Mouse (Mus musculus) liver, adult (tissue): ENCODE measurements around the gene Dmpk.

Experiments
- GATA4 ChIP-seq: IDR thresholded peaks from 2 replicates; pipeline ENCODE4 v1.6.1; 2014; ENCODE audit warnings: mild to moderate bottlenecking, low read length; ENCODE audit not compliant: insufficient replicate concordance

The Dmpk gene

DNA sequence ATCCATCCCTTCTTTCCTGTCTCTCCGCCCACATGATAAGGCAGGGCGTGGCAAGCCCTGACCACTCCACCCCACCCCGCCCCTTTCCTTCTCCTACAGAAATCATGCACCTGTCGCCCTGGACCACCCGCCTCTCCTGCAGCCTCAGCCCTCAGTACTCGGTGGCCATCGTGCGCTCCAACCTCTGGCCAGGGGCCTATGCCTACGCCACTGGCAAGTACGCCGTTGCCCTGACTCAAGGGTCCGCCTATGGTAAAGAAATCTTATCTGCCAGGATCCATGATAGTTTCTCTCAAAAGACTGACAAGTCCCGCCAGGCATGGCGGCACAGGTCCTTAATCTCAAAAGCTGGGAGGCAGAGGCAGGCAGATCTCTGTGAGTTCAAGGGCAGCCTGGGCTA is 15.7 kb upstream of the Dmpk start:
- TF ChIP-seq GATA4: no peak

- TF ChIP-seq GATA4: no peak
Measured at GRCm38 (mm10) chr7:19068707-19069106, 14.9 kb upstream of the Dmpk start.

GRCm38 (mm10) chr7:19069500-19069899 is 14.1 kb upstream of the Dmpk start:
- no peak for TF ChIP-seq GATA4

DNA sequence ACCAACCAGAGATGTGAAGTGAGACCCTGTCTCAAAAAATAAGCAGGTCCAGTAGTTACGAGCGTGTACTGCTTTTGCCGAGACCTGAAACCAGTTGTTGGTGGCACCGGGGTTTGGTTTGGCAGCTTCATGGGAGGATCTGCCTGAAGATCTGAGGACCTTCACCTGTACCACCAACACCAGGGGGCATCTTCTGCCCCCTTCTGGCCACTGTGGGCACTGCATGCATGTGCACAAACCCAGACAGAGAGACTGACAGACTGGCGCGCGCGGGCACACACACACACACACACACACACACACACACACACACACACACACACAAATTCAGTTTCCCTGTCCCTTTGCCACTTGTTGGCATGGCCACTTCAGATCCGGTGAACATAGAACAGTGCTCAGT is 10.1 kb upstream of the Dmpk start:
- TF ChIP-seq GATA4: no peak

DNA sequence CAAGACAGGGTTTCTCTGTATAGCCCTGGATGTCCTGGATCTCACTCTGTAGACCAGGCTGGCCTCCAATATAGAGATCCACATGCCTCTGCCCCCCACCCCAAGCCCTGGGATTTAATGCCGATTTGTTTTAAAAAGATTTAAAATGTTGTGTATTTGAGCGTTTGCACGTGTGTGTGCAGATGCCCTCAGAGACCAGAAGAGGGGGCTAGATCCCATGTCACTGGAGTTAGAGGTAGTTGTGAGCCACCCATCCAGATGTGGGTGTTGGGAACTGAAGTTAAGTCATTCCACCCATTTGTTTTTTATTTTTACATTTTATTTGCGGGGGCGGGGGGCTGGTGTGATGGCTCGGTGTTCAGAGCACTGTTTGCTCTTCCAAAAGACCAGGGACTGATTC is 9.2 kb upstream of the Dmpk start:
- no peak for TF ChIP-seq GATA4

DNA sequence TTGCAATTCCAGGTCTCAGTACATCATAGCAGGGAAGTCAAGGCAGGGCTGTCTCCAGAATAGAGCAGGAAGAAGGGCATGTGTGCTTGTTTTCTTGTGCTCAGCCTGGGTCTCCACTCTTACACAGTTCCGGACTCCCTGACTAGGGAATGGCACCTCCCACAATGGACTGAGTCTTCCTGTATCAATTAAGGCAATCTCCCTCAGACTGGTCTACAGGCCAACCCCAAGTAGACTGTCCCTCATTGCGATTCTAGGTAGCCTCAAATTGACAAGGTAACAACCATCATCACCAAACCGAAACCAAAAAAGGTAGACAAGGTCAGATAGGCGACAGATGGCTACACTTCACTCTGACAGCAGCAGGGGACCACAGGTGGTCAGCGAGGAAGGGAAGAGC is 8.4 kb upstream of the Dmpk start:
- TF ChIP-seq GATA4: no peak

GRCm38 (mm10) chr7:19075723-19076585 is 7.7 kb upstream of the Dmpk start, which contains the start of gene Dmwd:
Gene Dmwd, plus strand, starts transcription at chr7:19076227.
- TF ChIP-seq GATA4: no peak

DNA sequence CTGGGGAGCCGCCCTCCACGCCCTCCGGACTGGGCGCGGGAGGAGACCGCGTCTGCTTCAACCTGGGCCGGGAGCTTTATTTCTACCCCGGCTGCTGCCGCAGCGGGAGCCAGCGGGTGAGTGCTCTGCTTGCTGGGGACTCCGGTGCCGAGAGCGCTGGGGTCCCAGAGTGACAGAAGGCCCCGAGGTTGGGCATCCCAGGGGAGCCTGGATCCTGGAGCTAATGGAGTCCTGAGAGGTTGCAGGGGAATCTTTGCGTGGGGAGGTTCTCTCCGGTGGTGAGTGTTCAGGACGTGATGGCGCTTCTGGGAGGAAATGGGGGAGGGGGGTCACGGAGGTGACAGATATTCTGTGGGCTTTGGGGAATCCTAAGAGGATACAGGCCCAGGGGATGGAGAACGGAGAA is 7.1 kb upstream of the Dmpk start:
- no peak for TF ChIP-seq GATA4

GRCm38 (mm10) chr7:19077761-19078160 is 5.9 kb upstream of the Dmpk start:
- TF ChIP-seq GATA4: no peak

- TF ChIP-seq GATA4: no peak
Measured at GRCm38 (mm10) chr7:19078732-19079131, 4.9 kb upstream of the Dmpk start.

GRCm38 (mm10) chr7:19080451-19080950 is 3.1 kb upstream of the Dmpk start:
- no peak for TF ChIP-seq GATA4

DNA sequence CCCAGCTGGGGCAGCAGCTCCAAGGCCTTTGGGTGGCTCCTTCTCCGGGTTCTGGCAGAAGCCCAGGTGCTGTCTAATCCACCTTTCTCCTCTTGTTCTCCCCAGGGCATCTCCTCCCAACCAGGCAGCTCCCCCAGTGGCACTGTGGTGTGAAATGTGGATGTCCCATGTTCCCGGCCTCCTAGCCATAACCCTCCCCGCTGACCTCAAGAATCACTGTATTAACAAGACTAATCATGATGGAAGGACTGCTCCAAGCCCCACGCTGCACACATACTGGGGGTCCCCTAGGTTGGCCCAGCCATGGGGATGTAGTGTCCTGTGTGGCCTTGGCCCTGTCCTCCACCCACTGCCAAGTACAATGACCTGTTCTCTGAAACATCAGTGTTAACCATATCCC is 1.5 kb upstream of the Dmpk start:
- no peak for TF ChIP-seq GATA4

GRCm38 (mm10) chr7:19083096-19083495 is 553 bp upstream of the Dmpk start:
- no peak for TF ChIP-seq GATA4

DNA sequence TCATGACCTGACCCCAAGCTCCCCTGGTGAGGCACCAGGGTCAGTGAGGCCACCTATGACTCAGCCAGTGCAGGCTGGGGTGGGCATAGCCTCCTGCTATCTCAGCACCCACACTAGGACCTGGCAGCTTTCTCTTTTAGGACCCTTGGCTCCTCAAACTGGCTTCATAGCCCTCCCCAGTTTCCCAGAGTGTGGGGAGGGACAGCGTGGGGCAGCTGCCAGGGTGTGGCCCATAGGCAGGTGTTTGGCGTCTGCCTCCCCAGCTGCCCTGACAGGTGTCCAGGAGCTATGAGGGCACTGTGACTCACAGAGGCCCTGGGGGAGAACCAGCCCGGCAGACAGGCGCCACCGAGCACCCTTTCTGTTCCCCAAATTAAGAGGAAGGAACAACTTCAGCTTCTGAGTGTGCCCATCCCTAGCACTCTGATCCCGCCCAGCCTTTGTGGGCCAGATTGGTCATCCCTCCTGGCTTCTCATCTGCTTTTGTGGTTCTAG is 675 bp downstream of the Dmpk start:
- TF ChIP-seq GATA4: no peak

DNA sequence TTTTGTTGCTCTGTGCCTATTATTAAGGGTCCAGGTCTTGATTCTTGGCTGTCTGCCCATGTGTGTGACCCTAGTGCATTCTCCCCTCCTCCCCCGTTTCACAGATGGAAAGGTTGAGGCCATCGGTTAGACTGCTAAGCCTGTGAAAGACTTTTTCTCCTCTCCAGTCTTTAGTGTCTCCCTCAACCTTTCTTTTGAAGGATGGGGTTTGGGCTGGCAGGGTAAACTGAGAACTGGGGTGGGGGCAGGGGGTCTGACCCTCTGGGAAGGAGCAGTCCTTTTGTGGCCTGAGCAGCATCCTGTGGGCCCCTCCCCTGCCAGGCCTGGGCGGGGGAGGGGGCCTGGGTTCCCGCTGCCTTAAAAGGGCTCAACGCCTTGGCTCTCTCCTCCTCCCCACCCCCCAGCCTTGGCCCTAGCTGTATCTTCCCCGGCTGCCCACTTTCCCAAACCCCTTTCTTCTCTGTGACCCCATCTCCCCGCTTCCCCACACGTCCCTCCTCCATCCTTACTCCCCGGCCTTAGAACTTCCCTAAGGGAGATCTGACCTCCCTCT is 1.3 kb downstream of the Dmpk start:
- TF ChIP-seq GATA4: no peak

DNA sequence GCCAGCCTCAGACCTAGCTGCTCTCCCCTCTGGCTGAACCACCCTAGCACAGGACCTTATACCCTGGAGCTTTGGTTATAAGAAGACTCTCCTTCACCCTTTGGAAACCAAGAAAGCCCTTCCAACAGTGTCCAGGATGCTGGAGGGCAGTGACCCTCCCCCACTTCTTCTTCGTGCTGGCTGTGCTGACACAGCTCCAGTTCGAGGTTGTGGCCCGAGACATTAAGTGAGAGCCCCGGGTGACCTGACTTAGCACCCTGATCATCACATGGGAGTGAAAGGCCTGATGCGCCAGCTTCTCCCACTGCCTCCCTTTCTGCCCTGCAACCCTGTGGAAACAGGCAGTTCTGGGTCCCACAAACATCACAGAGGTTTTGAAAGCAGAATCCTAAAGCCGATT is 1.8 kb downstream of the Dmpk start:
- TF ChIP-seq GATA4: no peak
